Mouse (Mus musculus) liver, embryonic 13.5 days (tissue): ENCODE measurements around the gene March8. TPM values are rescaled to one million over a fixed set of nuclear protein-coding genes. Genes with fewer than 3 reads are reported as not detected.

ENCODE experiments used
- ATAC-seq: fragments of 200-750 bp; cut with Nextera tagmentation; 2 replicates; pipeline ENCODE4 v1.8.0; 2017; ENCODE audit warnings: low read depth, mild to moderate bottlenecking, moderate number of reproducible peaks, moderate library complexity
- DNase-seq: peaks from one replicate; pipeline ENCODE4 v3.0.0; 2022
- H3K27ac ChIP-seq: fragments of 300-500 bp; sonication (generic); 2 replicates; pipeline ENCODE4 v1.5.1; 2015; ENCODE audit warnings: moderate library complexity, mild to moderate bottlenecking, inconsistent platforms
- H3K27me3 ChIP-seq: fragments of 300-500 bp; sonication (generic); 2 replicates; pipeline ENCODE4 v1.6.1; 2015; ENCODE audit warnings: mild to moderate bottlenecking, inconsistent platforms
- H3K36me3 ChIP-seq: fragments of 300-500 bp; sonication (generic); 2 replicates; pipeline ENCODE4 v1.6.1; 2015; ENCODE audit warnings: mild to moderate bottlenecking, inconsistent platforms
- H3K4me1 ChIP-seq: fragments of 300-500 bp; sonication (generic); replicated peaks from 2 replicates; pipeline ENCODE4 v1.6.1; 2015; ENCODE audit warnings: inconsistent platforms
- H3K4me2 ChIP-seq: fragments of 300-500 bp; sonication (generic); 2 replicates; pipeline ENCODE4 v1.6.1; 2015; ENCODE audit warnings: inconsistent platforms, mild to moderate bottlenecking, moderate library complexity
- H3K4me3 ChIP-seq: fragments of 300-500 bp; sonication (generic); replicated peaks from 2 replicates; pipeline ENCODE4 v1.5.1; 2015; ENCODE audit warnings: mild to moderate bottlenecking, inconsistent platforms
- H3K9ac ChIP-seq: fragments of 300-500 bp; sonication (generic); 2 replicates; pipeline ENCODE4 v1.6.1; 2015; ENCODE audit warnings: mild to moderate bottlenecking, inconsistent platforms
- H3K9me3 ChIP-seq: fragments of 300-500 bp; sonication (generic); replicated peaks from 2 replicates; pipeline ENCODE4 v1.6.1; 2016; ENCODE audit warnings: inconsistent platforms
- WGBS: fragments of 180-500 bp; shearing (Covaris S2); methylation state at CpG from one replicate; pipeline ENCODE4 v1.1.7; 2015; ENCODE audit not compliant: insufficient replicate concordance; 5-methylcytosine and 5-hydroxymethylcytosine counted together
- polyA plus RNA-seq: library from polyadenylated mRNA; unstranded; fragments of >200 nt; fragmentation: Nextera tagmentation; extraction: Ambion mirVana; gene quantifications from 2 replicates; pipeline ENCODE4 v1.2.1, GENCODE M21; 2015

March8 gene
- polyA plus RNA-seq, 1 experiment from 2014 or later: 76.9 TPM

GRCm38 (mm10) chr6:116388068-116388467 is 50.2 kb downstream of the March8 start:
- Histone ChIP-seq H3K4me2 (no peak overlapping the region), H3K36me3 (peaks cover 45% of the 10 kb centered on the region), H3K9me3 (no peaks in the 10 kb centered on the region), H3K4me3 (no peak overlapping the region), H3K9ac (no peak overlapping the region), H3K27me3 (no peaks in the 10 kb centered on the region), H3K27ac (no peak overlapping the region), H3K4me1 (peaks cover 33% of the 10 kb centered on the region)
- ATAC-seq: no peak
- 90% methylated on average over 1 of the region's 1 CpGs for WGBS
- DNase-seq: no peak

GRCm38 (mm10) chr6:116389481-116389880 is 51.7 kb downstream of the March8 start:
- Histone ChIP-seq H3K4me3 (no peak overlapping the region), H3K36me3 (peaks cover 46% of the 10 kb centered on the region), H3K27ac (no peak overlapping the region), H3K4me2 (no peak overlapping the region), H3K9ac (no peak overlapping the region), H3K4me1 (peaks cover 27% of the 10 kb centered on the region), H3K9me3 (no peaks in the 10 kb centered on the region), H3K27me3 (no peaks in the 10 kb centered on the region)
- DNase-seq (no peak), ATAC-seq (no peak)

GRCm38 (mm10) chr6:116394916-116395648 is 57.3 kb downstream of the March8 start:
- Histone ChIP-seq H3K27me3 (no peaks in the 10 kb centered on the region), H3K4me2 (no peak overlapping the region), H3K9me3 (no peaks in the 10 kb centered on the region), H3K9ac (no peak overlapping the region), H3K4me1 (peaks cover 11% of the 10 kb centered on the region), H3K27ac (no peak overlapping the region), H3K4me3 (no peak overlapping the region), H3K36me3 (peaks cover 85% of the 10 kb centered on the region)
- WGBS: 94% methylated on average over 2 of the region's 2 CpGs
- no peak for ATAC-seq
- no peak for DNase-seq

GRCm38 (mm10) chr6:116397621-116398020 is 59.8 kb downstream of the March8 start:
- 77% methylated on average over 6 of the region's 6 CpGs for WGBS

GRCm38 (mm10) chr6:116398136-116398535 is 60.3 kb downstream of the March8 start:
- Histone ChIP-seq H3K27me3 (no peaks in the 10 kb centered on the region), H3K9me3 (no peaks in the 10 kb centered on the region), H3K4me2 (no peak overlapping the region), H3K4me1 (peaks cover 11% of the 10 kb centered on the region), H3K9ac (no peak overlapping the region), H3K27ac (no peak overlapping the region), H3K4me3 (no peak overlapping the region), H3K36me3 (peaks cover 91% of the 10 kb centered on the region)
- WGBS: 80% methylated on average over 2 of the region's 2 CpGs
- DNase-seq: no peak
- ATAC-seq: no peak

More at GRCm38 (mm10) chr6:116397621-116398020, 59.8 kb downstream of the March8 start:
- DNase-seq (no peak), ATAC-seq (no peak)
- H3K27me3 ChIP-seq: no peaks in the 10 kb centered on the region
- no peaks in the 10 kb centered on the region for H3K9me3 ChIP-seq
- peaks cover 11% of the 10 kb centered on the region for H3K4me1 ChIP-seq
- peaks cover 89% of the 10 kb centered on the region for H3K36me3 ChIP-seq
- no peak overlapping the region for H3K4me3 ChIP-seq
- H3K9ac ChIP-seq: no peak overlapping the region
- no peak overlapping the region for H3K27ac ChIP-seq
- H3K4me2 ChIP-seq: no peak overlapping the region

GRCm38 (mm10) chr6:116401746-116402423 is 64.1 kb downstream of the March8 start:
- no peak for DNase-seq

GRCm38 (mm10) chr6:116402426-116402825 is 64.6 kb downstream of the March8 start:
- ATAC-seq (no peak), DNase-seq (no peak)
- WGBS: 92% methylated on average over 3 of the region's 3 CpGs
- Histone ChIP-seq H3K4me3 (no peak overlapping the region), H3K4me1 (peaks cover 11% of the 10 kb centered on the region), H3K36me3 (peaks cover 96% of the 10 kb centered on the region), H3K9me3 (no peaks in the 10 kb centered on the region), H3K9ac (no peak overlapping the region), H3K27ac (no peak overlapping the region), H3K27me3 (no peaks in the 10 kb centered on the region), H3K4me2 (no peak overlapping the region)

More at GRCm38 (mm10) chr6:116401746-116402423, 64.1 kb downstream of the March8 start:
- 94% methylated on average over 12 of the region's 12 CpGs for WGBS
- Histone ChIP-seq H3K27me3 (no peaks in the 10 kb centered on the region), H3K4me2 (no peak overlapping the region), H3K4me3 (no peak overlapping the region), H3K9ac (no peak overlapping the region), H3K9me3 (no peaks in the 10 kb centered on the region), H3K4me1 (peaks cover 11% of the 10 kb centered on the region), H3K36me3 (peaks cover 94% of the 10 kb centered on the region), H3K27ac (no peak overlapping the region)
- no peak for ATAC-seq

- no peaks in the 10 kb centered on the region for H3K4me1 ChIP-seq
- WGBS: 90% methylated on average over 9 of the region's 9 CpGs
- ATAC-seq: no peak
- no peak overlapping the region for H3K4me3 ChIP-seq
- no peaks in the 10 kb centered on the region for H3K27me3 ChIP-seq
- H3K9ac ChIP-seq: no peak overlapping the region
- no peak overlapping the region for H3K4me2 ChIP-seq
- H3K9me3 ChIP-seq: no peaks in the 10 kb centered on the region
- DNase-seq: no peak
- peaks cover 97% of the 10 kb centered on the region for H3K36me3 ChIP-seq
- no peak overlapping the region for H3K27ac ChIP-seq
Measured at GRCm38 (mm10) chr6:116405243-116405642, 67.4 kb downstream of the March8 start.

GRCm38 (mm10) chr6:116405715-116406114 is 67.9 kb downstream of the March8 start:
- peaks cover 98% of the 10 kb centered on the region for H3K36me3 ChIP-seq

GRCm38 (mm10) chr6:116406152-116406551 is 68.3 kb downstream of the March8 start:
- DNase-seq (no peak), ATAC-seq (no peak)
- Histone ChIP-seq H3K27ac (no peak overlapping the region), H3K9me3 (no peaks in the 10 kb centered on the region), H3K4me3 (no peak overlapping the region), H3K4me1 (no peaks in the 10 kb centered on the region), H3K36me3 (peaks cover 98% of the 10 kb centered on the region), H3K4me2 (no peak overlapping the region), H3K9ac (no peak overlapping the region), H3K27me3 (no peaks in the 10 kb centered on the region)
- 62% methylated on average over 2 of the region's 2 CpGs for whole genome bisulfite sequencing

More at GRCm38 (mm10) chr6:116405715-116406114, 67.9 kb downstream of the March8 start:
- Histone ChIP-seq H3K4me1 (no peaks in the 10 kb centered on the region), H3K4me2 (no peak overlapping the region), H3K9me3 (no peaks in the 10 kb centered on the region), H3K9ac (no peak overlapping the region), H3K27me3 (no peaks in the 10 kb centered on the region), H3K27ac (no peak overlapping the region), H3K4me3 (no peak overlapping the region)
- ATAC-seq: no peak
- no peak for DNase-seq
- 77% methylated on average over 5 of the region's 5 CpGs for WGBS

GRCm38 (mm10) chr6:116406680-116407079 is 68.9 kb downstream of the March8 start:
- no peaks in the 10 kb centered on the region for H3K4me1 ChIP-seq
- no peak overlapping the region for H3K27ac ChIP-seq
- H3K9ac ChIP-seq: no peak overlapping the region
- no peak overlapping the region for H3K4me2 ChIP-seq
- peaks cover 97% of the 10 kb centered on the region for H3K36me3 ChIP-seq
- H3K4me3 ChIP-seq: no peak overlapping the region
- DNase-seq (no peak), ATAC-seq (no peak)
- no peaks in the 10 kb centered on the region for H3K27me3 ChIP-seq
- WGBS: 71% methylated on average over 5 of the region's 5 CpGs
- no peaks in the 10 kb centered on the region for H3K9me3 ChIP-seq

- H3K9ac ChIP-seq: no peak overlapping the region
- DNase-seq: no peak
- ATAC-seq: no peak
- H3K4me3 ChIP-seq: no peak overlapping the region
- H3K9me3 ChIP-seq: no peaks in the 10 kb centered on the region
- H3K27me3 ChIP-seq: no peaks in the 10 kb centered on the region
- peaks cover 96% of the 10 kb centered on the region for H3K36me3 ChIP-seq
- no peaks in the 10 kb centered on the region for H3K4me1 ChIP-seq
- WGBS: 90% methylated on average over 4 of the region's 4 CpGs
- H3K27ac ChIP-seq: no peak overlapping the region
- no peak overlapping the region for H3K4me2 ChIP-seq
Measured at GRCm38 (mm10) chr6:116407216-116407615, 69.4 kb downstream of the March8 start.
